Mouse (Mus musculus) gastrocnemius, postnatal 36 days (tissue): Measurements from ENCODE around the gene Abhd4. TPM values are rescaled to one million over a fixed set of nuclear protein-coding genes. Genes with fewer than 3 reads are reported as not detected.
"Not testable (repeated sequence)": the region's sequence is repeated elsewhere in the genome, so short reads cannot be mapped to it uniquely, and the experiment has no call there.

Experiments used
- DNase-seq, 2 experiments: peaks; one replicate each; pipeline ENCODE4 v3.0.0; 2022
- intact Hi-C: fragments of 180-260 bp; cut with DNase I; formaldehyde crosslinking; loops from one replicate; pipeline ENCODE4 v1.15.1; 2025
- total RNA-seq, 2 experiments: library from RNA; stranded (reverse); gene quantifications; 2 replicates each; pipeline ENCODE4 v1.2.3; 2021

The Abhd4 gene
- total RNA-seq, 2 experiments from 2014 or later = 14.7 to 20.6 TPM

GRCm38 (mm10) chr14:54221641-54222040 is 32.3 kb upstream of the Abhd4 start:
- intact Hi-C loops = loop anchor here (10.0 kb wide), 1 partner anchor 233 kb away; no protein-coding TSS in a partner anchor
- no peak for DNase-seq

DNA sequence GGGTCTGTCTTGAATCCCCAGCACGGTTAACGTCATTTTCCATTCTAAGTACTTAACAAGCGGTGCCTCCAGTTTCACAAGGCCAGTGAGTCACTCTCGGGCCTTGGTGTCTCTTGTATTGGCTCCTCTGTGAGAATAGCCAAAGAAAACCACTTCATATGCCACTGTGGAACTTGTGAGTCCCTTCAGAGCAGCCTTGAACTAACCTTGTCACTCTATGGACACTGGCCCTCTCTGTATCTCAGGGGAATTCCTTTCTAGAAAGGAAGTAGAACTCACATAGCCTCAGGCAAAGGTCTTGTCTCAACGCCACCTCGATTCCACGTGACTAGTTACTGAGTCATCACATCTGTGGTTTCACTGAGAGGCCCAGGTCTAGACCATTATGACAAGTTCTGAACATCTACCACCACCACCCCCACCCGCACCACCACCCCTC is 31.7 kb upstream of the Abhd4 start:
- no peak for DNase-seq
- intact Hi-C loops = loop anchor here (10.0 kb wide), 1 partner anchor 232 kb away; no protein-coding TSS in a partner anchor

- intact Hi-C loops = loop anchor here (10.0 kb wide), 1 partner anchor 231 kb away; no protein-coding TSS in a partner anchor
- no peak for DNase-seq
Observed at GRCm38 (mm10) chr14:54223315-54224063, 30.5 kb upstream of the Abhd4 start.

- intact Hi-C loops = loop anchor here (10.0 kb wide), 1 partner anchor 231 kb away; no protein-coding TSS in a partner anchor
- DNase-seq = no peak
Observed at GRCm38 (mm10) chr14:54224064-54224417, 29.9 kb upstream of the Abhd4 start.

GRCm38 (mm10) chr14:54224484-54225467 is 29.2 kb upstream of the Abhd4 start:
- DNase-seq = no peak
- intact Hi-C loops = loop anchor here (5.0 to 10.0 kb wide), 2 partner anchors 162 to 230 kb away; no protein-coding TSS in a partner anchor

- intact Hi-C loops = loop anchor here (5.0 to 10.0 kb wide), 2 partner anchors 163 to 229 kb away; no protein-coding TSS in a partner anchor
- DNase-seq = no peak
Observed at GRCm38 (mm10) chr14:54225725-54226124, 28.3 kb upstream of the Abhd4 start.

DNA sequence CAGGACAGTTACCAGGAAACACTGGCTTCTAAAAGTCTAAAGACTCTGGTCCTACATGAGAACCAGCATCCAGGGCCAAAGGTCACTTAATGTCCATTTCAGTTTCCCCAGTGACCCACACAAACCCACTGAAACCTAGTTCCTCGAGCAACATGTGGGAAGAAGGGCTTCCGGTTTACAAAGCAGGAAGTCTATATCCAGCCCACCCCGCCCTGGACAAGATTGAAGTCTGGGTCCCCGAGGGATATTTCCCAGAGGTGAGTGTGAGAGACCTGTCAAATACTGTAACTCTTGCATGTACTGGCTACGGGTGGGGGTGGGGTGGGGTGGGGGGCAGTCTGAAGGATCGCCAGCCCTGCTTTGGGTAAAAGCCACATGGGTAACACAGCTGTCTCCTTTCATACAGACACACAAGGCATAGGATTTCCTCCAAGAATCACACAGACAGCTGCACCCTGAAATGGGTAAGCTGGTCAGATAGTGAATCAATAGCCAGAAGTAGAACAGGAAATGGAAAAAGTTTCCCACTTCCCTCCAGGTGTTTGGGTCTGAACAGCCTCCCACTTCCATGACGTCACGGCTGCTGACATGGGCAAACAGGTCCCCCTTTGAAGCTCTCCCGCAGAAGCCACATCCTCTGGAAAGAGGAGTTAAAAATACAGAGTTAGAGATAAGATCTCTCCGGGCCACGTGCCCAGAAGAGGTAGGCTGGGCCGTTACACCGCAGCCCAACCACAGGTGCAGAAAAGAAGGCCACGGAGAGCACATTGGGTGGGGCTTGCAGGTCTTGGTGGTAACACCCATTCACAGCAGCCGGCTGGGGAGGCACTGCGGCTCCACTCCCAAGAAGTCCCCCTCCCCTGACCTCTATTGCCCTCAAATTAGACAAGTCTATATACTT is 26.8 kb upstream of the Abhd4 start:
- DNase-seq = no peak
- intact Hi-C loops = loop anchor here (5.0 to 10.0 kb wide), 2 partner anchors 165 to 228 kb away; no protein-coding TSS in a partner anchor

DNA sequence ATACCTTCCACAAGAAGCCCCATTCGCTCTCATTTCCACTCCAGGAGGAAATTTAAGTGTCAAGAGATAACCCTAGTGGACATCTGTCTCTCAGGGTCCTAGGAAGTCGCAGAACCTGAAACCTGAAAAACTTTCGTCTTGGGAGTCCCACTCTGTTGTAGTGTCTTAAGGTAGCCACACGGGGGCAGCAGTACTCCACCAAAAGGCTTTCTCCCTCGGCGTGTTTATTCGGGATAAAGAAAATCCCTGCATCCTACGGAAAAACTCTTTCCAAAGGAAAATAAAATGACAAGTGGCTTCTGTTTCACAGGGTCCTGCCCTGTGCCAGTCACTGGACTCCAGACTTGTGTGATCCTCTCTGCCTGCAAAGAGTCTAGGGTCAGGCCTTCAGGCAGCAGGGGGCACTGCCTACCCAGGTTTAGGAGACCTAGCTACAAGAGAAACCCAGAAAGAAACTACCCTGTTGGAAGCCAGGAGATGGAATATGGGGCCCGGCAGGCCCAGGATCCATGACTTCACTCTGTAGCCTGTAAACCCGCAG is 26.0 kb upstream of the Abhd4 start:
- intact Hi-C loops = loop anchor here (2.0 to 10.0 kb wide), 3 partner anchors 166 to 263 kb away; no protein-coding TSS in a partner anchor
- DNase-seq = peak; percentile 41 to 52

- intact Hi-C loops = loop anchor here (2.0 to 10.0 kb wide), 3 partner anchors 166 to 262 kb away; no protein-coding TSS in a partner anchor
- no peak for DNase-seq
Observed at GRCm38 (mm10) chr14:54228501-54228900, 25.5 kb upstream of the Abhd4 start.

DNA sequence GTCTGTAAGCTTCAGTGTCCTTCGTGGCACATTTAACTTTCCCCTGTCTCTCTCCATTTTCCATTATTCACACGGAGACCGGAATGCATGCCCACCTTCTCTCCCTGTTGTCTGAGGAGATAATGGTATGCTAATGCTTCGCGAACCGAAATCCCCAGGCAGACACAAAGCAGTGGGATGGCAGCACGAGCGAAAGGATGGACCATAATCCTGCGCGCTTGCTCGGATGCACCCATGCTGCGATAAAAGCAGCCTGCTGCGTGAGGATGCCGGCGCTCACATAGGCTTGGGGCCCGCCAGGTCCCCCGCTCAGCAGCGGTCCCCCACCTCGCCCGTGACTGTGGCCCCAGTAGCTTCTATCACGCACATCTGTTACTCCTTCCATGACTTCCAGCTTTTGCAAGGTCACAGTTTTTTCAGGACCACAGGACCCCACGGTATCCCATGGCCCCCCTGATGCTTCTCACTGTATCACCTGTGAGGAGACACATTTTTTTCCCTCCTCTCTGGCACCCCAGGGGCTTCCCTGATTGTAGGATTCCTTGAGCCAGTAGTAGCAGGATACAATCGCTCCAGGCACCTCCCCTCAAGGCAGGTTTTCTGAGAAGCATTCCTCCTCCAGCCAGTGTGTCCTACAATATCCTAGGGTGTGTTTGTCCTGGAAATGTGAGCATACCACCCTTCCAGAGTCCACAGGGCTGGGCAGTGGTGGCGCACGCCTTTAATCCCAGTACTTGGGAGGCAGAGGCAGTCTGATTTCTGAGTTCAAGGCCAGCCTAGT is 24.9 kb upstream of the Abhd4 start:
- intact Hi-C loops = loop anchor here (2.0 to 10.0 kb wide), 3 partner anchors 167 to 262 kb away; no protein-coding TSS in a partner anchor
- no peak for DNase-seq

- DNase-seq = not testable (repeated sequence)
- intact Hi-C loops = loop anchor here (2.0 to 10.0 kb wide), 3 partner anchors 168 to 261 kb away; no protein-coding TSS in a partner anchor
Observed at GRCm38 (mm10) chr14:54229849-54230248, 24.1 kb upstream of the Abhd4 start.

GRCm38 (mm10) chr14:54230638-54231150 is 23.3 kb upstream of the Abhd4 start:
- DNase-seq = no peak
- intact Hi-C loops = no loop called here

- DNase-seq = no peak
- intact Hi-C loops = no loop called here
Observed at GRCm38 (mm10) chr14:54231176-54231956, 22.6 kb upstream of the Abhd4 start.

DNA sequence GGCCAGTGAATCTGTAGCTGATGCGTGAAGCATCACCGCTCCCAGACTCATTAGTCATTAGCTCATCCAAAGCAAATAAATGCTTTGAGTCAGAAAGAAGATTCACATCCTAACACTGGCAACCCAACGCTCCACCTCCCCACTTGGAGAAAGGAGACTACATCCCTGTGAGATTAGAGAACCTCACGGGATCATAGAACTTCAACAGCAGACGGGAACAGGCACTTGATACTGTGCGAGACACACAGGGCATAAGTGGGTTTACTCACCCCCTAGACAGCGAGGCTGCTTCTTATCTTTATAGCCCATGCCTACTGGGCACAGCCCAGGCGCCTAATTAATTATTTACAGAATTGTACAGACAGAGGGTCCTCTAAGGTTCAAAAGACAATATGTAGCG is 21.8 kb upstream of the Abhd4 start:
- DNase-seq = no peak
- intact Hi-C loops = no loop called here

GRCm38 (mm10) chr14:54232811-54233558 is 21.0 kb upstream of the Abhd4 start:
- intact Hi-C loops = no loop called here
- DNase-seq = no peak

GRCm38 (mm10) chr14:54233559-54234143 is 20.3 kb upstream of the Abhd4 start:
- intact Hi-C loops = no loop called here

More at GRCm38 (mm10) chr14:54233559-54234143, 20.3 kb upstream of the Abhd4 start:
- DNase-seq = no peak
